ENCODE assay signal across 30 mouse cellular contexts in genomic region chr16:10338601-10339000, GRCm38 (mm10). TPM values are rescaled to one million over a fixed set of nuclear protein-coding genes. Genes with fewer than 3 reads are reported as not detected.
DNase-seq lines count a peak whose midpoint lies in the region; ATAC-seq lines count a peak whose summit lies in the region.
"Had no signal": no experiment of that assay in that cellular context is flagged by ENCODE, and none has a peak within 500 bp of the region (broad histone marks: within the 10 kb centered on the region; RNA-seq: fewer than 3 reads in every experiment).

No protein-coding gene starts in this region.

- no peak overlapping the region for H3K4me3 ChIP-seq in heart, embryonic 11.5 days (ENCODE audit: low read depth, low read length)
- H3K4me3 ChIP-seq: embryonic facial prominence, embryonic 10.5 days; forebrain, embryonic 15.5 days; left cerebral cortex, adult 2 months; limb, embryonic 10.5 days; liver, embryonic 15.5 days; megakaryocyte, embryonic 14.5 days; midbrain, embryonic 13.5 days; neural tube, embryonic 12.5 days; stomach, embryonic 15.5 days had no signal

- no peak overlapping the region for H3K27ac ChIP-seq in heart, embryonic 11.5 days (ENCODE audit: low read depth, low read length)
- H3K27ac ChIP-seq: embryonic facial prominence, embryonic 10.5 days; forebrain, embryonic 15.5 days; hindbrain, postnatal 0 days; left cerebral cortex, adult 2 months; limb, embryonic 10.5 days; liver, embryonic 15.5 days; midbrain, embryonic 13.5 days; neural tube, embryonic 12.5 days; stomach, embryonic 15.5 days had no signal

- intact Hi-C loops in heart, postnatal 10 days (cut with DNase I), result no loop called here

- no peaks in the 10 kb centered on the region for H3K36me3 ChIP-seq in heart, embryonic 11.5 days (ENCODE audit: control insufficient read depth, insufficient read depth, low read length)
- H3K36me3 ChIP-seq: embryonic facial prominence, embryonic 10.5 days; forebrain, embryonic 15.5 days; limb, embryonic 10.5 days; liver, embryonic 15.5 days; midbrain, embryonic 13.5 days; neural tube, embryonic 12.5 days; stomach, embryonic 15.5 days had no signal

- no peak overlapping the region for H3K4me2 ChIP-seq in heart, embryonic 11.5 days
- H3K4me2 ChIP-seq: forebrain, embryonic 15.5 days; liver, embryonic 15.5 days; midbrain, embryonic 13.5 days; neural tube, embryonic 12.5 days; stomach, embryonic 15.5 days had no signal

- peaks cover 11% of the 10 kb centered on the region for H3K4me1 ChIP-seq in heart, embryonic 11.5 days (ENCODE audit: control insufficient read depth, insufficient read depth, low read length)
- H3K4me1 ChIP-seq: liver, embryonic 15.5 days; megakaryocyte, embryonic 14.5 days; midbrain, embryonic 13.5 days; neural tube, embryonic 12.5 days; stomach, embryonic 15.5 days had no signal

- DNase-seq in heart, postnatal 10 days, result no peak
- peak; percentile 37 for DNase-seq in layer of hippocampus, adult 11-12 months (ENCODE audit: low spot score)
- no peak for DNase-seq in layer of hippocampus, postnatal 25 days (ENCODE audit: extremely low spot score in 1 of 2, low spot score in 1 of 2)
- DNase-seq in right cerebral cortex, adult 18-20 months, result peak; percentile 12
- DNase-seq in right cerebral cortex, postnatal 4 days, result no peak
- peak; percentile 85 for DNase-seq in layer of hippocampus, adult 9-11 months
- DNase-seq in cerebellum, adult 18-20 months, result no peak
- DNase-seq: adrenal gland, postnatal 14 days; cerebellum, adult 9-11 months; gastrocnemius, postnatal 14 days; kidney, adult 9 months; kidney, postnatal 36 days; liver; lung, postnatal 36 days; thymus, adult 2 months; thymus, postnatal 4 days had no signal

- H3K9me3 ChIP-seq in heart, embryonic 11.5 days (replicated peaks; ENCODE audit: control insufficient read depth, low read length), result no peaks in the 10 kb centered on the region
- H3K9me3 ChIP-seq: forebrain, embryonic 15.5 days; limb, embryonic 10.5 days; liver, embryonic 15.5 days; midbrain, embryonic 13.5 days; neural tube, embryonic 12.5 days; stomach, embryonic 15.5 days had no signal

- H3K27me3 ChIP-seq in heart, embryonic 11.5 days (ENCODE audit: control insufficient read depth, insufficient read depth, low read length), result no peaks in the 10 kb centered on the region
- H3K27me3 ChIP-seq: forebrain, embryonic 15.5 days; liver, embryonic 15.5 days; midbrain, embryonic 13.5 days; neural tube, embryonic 12.5 days; stomach, embryonic 15.5 days had no signal

- 83% methylated on average over 5 of the region's 5 CpGs for WGBS in heart, embryonic 11.5 days (ENCODE audit: insufficient replicate concordance)

- ATAC-seq in heart, embryonic 11.5 days (replicated peaks; ENCODE audit: insufficient number of reproducible peaks, low FRiP score, low TSS enrichment), result no peak
- ATAC-seq: CD4-positive, CD25-positive, alpha-beta regulatory T cell, adult 4 months; forebrain, embryonic 15.5 days; hindbrain, postnatal 0 days; midbrain, embryonic 13.5 days had no signal

- peak overlapping the region; percentile 22; the same call in 1 of the 2 replicates for H3K9ac ChIP-seq in heart, embryonic 11.5 days (ENCODE audit: low read depth, low read length)
- H3K9ac ChIP-seq: forebrain, embryonic 15.5 days; liver, embryonic 15.5 days; midbrain, embryonic 13.5 days; neural tube, embryonic 12.5 days; stomach, embryonic 15.5 days had no signal

RNA-seq across cellular contexts. Expression of gene Emp2, which starts 24.8 kb away (rescaled TPM):
- polyA plus RNA-seq in heart, embryonic 11.5 days (2014; fragmentation: Nextera tagmentation; extraction: Ambion mirVana), result 21.9 and 24.7 TPM in 2 replicates
- total RNA-seq in heart, postnatal 10 days (2021), result 10 to 100 TPM; 42.5 to 46.4 TPM
- 10 to 100 TPM; 18.4 to 19.1 TPM for total RNA-seq in layer of hippocampus, postnatal 25 days (2021)
- total RNA-seq: common myeloid progenitor, adult 5-6 weeks; monocyte, adult 5-6 weeks had no signal
- polyA plus RNA-seq: CD4-positive, CD25-positive, alpha-beta regulatory T cell, adult 4 months had no signal

RNA-seq across cellular contexts. Expression of gene Tekt5, which starts 56.7 kb away (rescaled TPM):
- polyA plus RNA-seq in heart, embryonic 11.5 days (2014; fragmentation: Nextera tagmentation; extraction: Ambion mirVana), result 0.17 and 0.23 TPM in 2 replicates
- total RNA-seq in heart, postnatal 10 days (2021), result under 1 TPM in 1 of 2 experiments, not detected in 1; 0.22 TPM
- 1 to 10 TPM; 6.6 TPM for total RNA-seq in layer of hippocampus, postnatal 25 days (2021)
- total RNA-seq: adrenal gland, postnatal 14 days; common myeloid progenitor, adult 5-6 weeks; monocyte, adult 5-6 weeks had no signal
- polyA plus RNA-seq: CD4-positive, CD25-positive, alpha-beta regulatory T cell, adult 4 months; limb, embryonic 10.5 days had no signal

Comparison
In these comparisons a context has a peak if more than half of its experiments do, and no peak if none do; other contexts are left out.
1. DNase-seq: peak in layer of hippocampus, adult 11-12 months (single experiment), right cerebral cortex, adult 18-20 months (single experiment) and layer of hippocampus, adult 9-11 months (single experiment); none in heart, postnatal 10 days (0 of 2), layer of hippocampus, postnatal 25 days (0 of 2), right cerebral cortex, postnatal 4 days (single experiment) and cerebellum, adult 18-20 months (0 of 2).
2. RNA of gene Tekt5, which starts 56.7 kb away (total RNA-seq): 6.6 TPM in layer of hippocampus, postnatal 25 days; 0.22 TPM in heart, postnatal 10 days; every median in the first group is over 4 times any median in the second.